Comparison of ENCODE assay signal across 9 mouse cellular contexts in genomic region chr16:23990161-23990970, GRCm38 (mm10). TPM values are rescaled to one million over a fixed set of nuclear protein-coding genes. Genes with fewer than 3 reads are reported as not detected.
DNase-seq lines count a peak whose midpoint lies in the region; ATAC-seq and TF ChIP-seq lines count a peak whose summit lies in the region.
"Had no signal": no experiment of that assay in that cellular context is flagged by ENCODE, and none has a peak within 500 bp of the region (broad histone marks: within the 10 kb centered on the region; RNA-seq: fewer than 3 reads in every experiment).

No protein-coding gene starts in this region.

- no peak for TF ChIP-seq EP300 in stomach, postnatal 0 days (optimal IDR thresholded peaks at IDR 0.05)

- H3K4me3 ChIP-seq in limb, embryonic 14.5 days (replicated peaks; ENCODE audit: low read length): peak overlapping the region; percentile 72
- H3K4me3 ChIP-seq in stomach, postnatal 0 days (ENCODE audit: low read depth, low read length): peak overlapping the region; percentile 72

- H3K27ac ChIP-seq in limb, embryonic 14.5 days (replicated peaks; ENCODE audit: low read depth, low read length): no peak overlapping the region
- peak overlapping the region; percentile 100 for H3K27ac ChIP-seq in stomach, postnatal 0 days (replicated peaks)

- 36% methylated on average over 11 of the region's 11 CpGs for WGBS in limb, embryonic 14.5 days
- 41% methylated on average over 11 of the region's 11 CpGs for WGBS in stomach, postnatal 0 days

- no peak overlapping the region for H3K9ac ChIP-seq in limb, embryonic 14.5 days (ENCODE audit: low read depth, low read length, severe bottlenecking)
- peak overlapping the region; percentile 100 for H3K9ac ChIP-seq in stomach, postnatal 0 days (ENCODE audit: low read length)

- H3K36me3 ChIP-seq in limb, embryonic 14.5 days (ENCODE audit: control insufficient read depth, insufficient read depth, low read length): no peaks in the 10 kb centered on the region
- H3K36me3 ChIP-seq in stomach, postnatal 0 days (ENCODE audit: control insufficient read depth, insufficient read depth, low read length): no peaks in the 10 kb centered on the region

- no peak for TF ChIP-seq CTCF in stomach, postnatal 0 days (IDR thresholded peaks at IDR 0.05; ENCODE audit: low read depth)

- H3K9me3 ChIP-seq in limb, embryonic 14.5 days (ENCODE audit: control insufficient read depth, low read length): no peaks in the 10 kb centered on the region
- no peaks in the 10 kb centered on the region for H3K9me3 ChIP-seq in stomach, postnatal 0 days (ENCODE audit: control insufficient read depth, low read length)

- peak; percentile 36 for DNase-seq in cerebellum, adult 8-10 months
- no peak for DNase-seq in cerebellum, postnatal 10 days
- DNase-seq in thymus, postnatal 0 days (ENCODE audit: low spot score): peak; percentile 20
- no peak for DNase-seq in thymus, postnatal 14 days
- DNase-seq in limb, embryonic 14.5 days (ENCODE audit: low spot score): no peak
- no peak for DNase-seq in stomach, postnatal 0 days (ENCODE audit: low spot score)
- no peak for DNase-seq in embryo, embryonic 10.5 days (ENCODE audit: low spot score)
- no peak for DNase-seq in urinary bladder, postnatal 10 days (ENCODE audit: low spot score)

- no peak for ATAC-seq in limb, embryonic 14.5 days (ENCODE audit: low FRiP score, low read depth)
- ATAC-seq in stomach, postnatal 0 days (ENCODE audit: low FRiP score, low TSS enrichment): no peak

- no peaks in the 10 kb centered on the region; the same call in 1 of the 2 replicates for H3K27me3 ChIP-seq in limb, embryonic 14.5 days (ENCODE audit: control insufficient read depth, insufficient read depth, low read length)
- H3K27me3 ChIP-seq in stomach, postnatal 0 days (ENCODE audit: control insufficient read depth, insufficient read depth, low read length): no peaks in the 10 kb centered on the region

- H3K4me2 ChIP-seq in limb, embryonic 14.5 days (replicated peaks; ENCODE audit: low read depth, low read length, severe bottlenecking): peak overlapping the region; percentile 97
- peak overlapping the region; percentile 83 for H3K4me2 ChIP-seq in stomach, postnatal 0 days (replicated peaks; ENCODE audit: low read depth)

- TF ChIP-seq POLR2A in limb, embryonic 14.5 days (IDR thresholded peaks at IDR 0.05; ENCODE audit: borderline replicate concordance, extremely low read depth, insufficient read depth, insufficient read length): no peak

- H3K4me1 ChIP-seq in limb, embryonic 14.5 days (ENCODE audit: control insufficient read depth, insufficient read depth, low read length): peaks cover 34% of the 10 kb centered on the region
- peaks cover 3% of the 10 kb centered on the region for H3K4me1 ChIP-seq in stomach, postnatal 0 days (replicated peaks; ENCODE audit: control insufficient read depth, insufficient read depth)

RNA-seq across cellular contexts. Expression of gene Bcl6, which starts 1.7 kb away (rescaled TPM):
- polyA plus RNA-seq in thymus, postnatal 0 days (2015; fragmentation: Nextera tagmentation; extraction: Ambion mirVana): 11.9 and 15.1 TPM in 2 replicates
- 10.8 and 11.9 TPM in 2 replicates for polyA plus RNA-seq in limb, embryonic 14.5 days (2012; rRNA removed)
- polyA plus RNA-seq in limb, embryonic 14.5 days (2014; fragmentation: Nextera tagmentation; extraction: Ambion mirVana): 2.5 and 2.7 TPM in 2 replicates
- 0.23 and 0.30 TPM in 2 replicates for polyA plus RNA-seq in stomach, postnatal 0 days (2015; fragmentation: Nextera tagmentation; extraction: Ambion mirVana)

RNA-seq across cellular contexts. Expression of gene Gm37419, which starts 2.1 kb away (rescaled TPM):
- polyA plus RNA-seq in thymus, postnatal 0 days (2015; fragmentation: Nextera tagmentation; extraction: Ambion mirVana): not detected in 2 replicates
- not detected in 2 replicates for polyA plus RNA-seq in limb, embryonic 14.5 days (2012; rRNA removed)
- polyA plus RNA-seq in limb, embryonic 14.5 days (2014; fragmentation: Nextera tagmentation; extraction: Ambion mirVana): not detected in 2 replicates
- not detected in 2 replicates for polyA plus RNA-seq in stomach, postnatal 0 days (2015; fragmentation: Nextera tagmentation; extraction: Ambion mirVana)
- polyA plus RNA-seq: C2C12 had no signal

RNA-seq across cellular contexts. Expression of gene Rtp2, which starts 58.2 kb away (rescaled TPM):
- polyA plus RNA-seq in thymus, postnatal 0 days (2015; fragmentation: Nextera tagmentation; extraction: Ambion mirVana): not detected in 2 replicates
- not detected in 2 replicates for polyA plus RNA-seq in limb, embryonic 14.5 days (2012; rRNA removed)
- not detected in 2 replicates for polyA plus RNA-seq in limb, embryonic 14.5 days (2014; fragmentation: Nextera tagmentation; extraction: Ambion mirVana)
- polyA plus RNA-seq in stomach, postnatal 0 days (2015; fragmentation: Nextera tagmentation; extraction: Ambion mirVana): not detected in 2 replicates
- polyA plus RNA-seq: C2C12 had no signal

Comparison
In these comparisons a context has a peak if more than half of its experiments do, and no peak if none do; other contexts are left out.
1. DNase-seq: peak in cerebellum, adult 8-10 months (single experiment) and thymus, postnatal 0 days (single experiment); none in cerebellum, postnatal 10 days (0 of 2), thymus, postnatal 14 days (single experiment), limb, embryonic 14.5 days (single experiment), stomach, postnatal 0 days (single experiment), embryo, embryonic 10.5 days (single experiment) and urinary bladder, postnatal 10 days (single experiment).